Mouse (Mus musculus) kidney, postnatal 4 days (tissue): Measurements from ENCODE around the gene Wdr49.
"Not testable (repeated sequence)": the region's sequence is repeated elsewhere in the genome, so short reads cannot be mapped to it uniquely, and the experiment has no call there.

Experiments
- DNase-seq, 2 experiments: peaks; one replicate each; pipeline ENCODE4 v3.0.0; 2021; ENCODE audit warnings: mixed read lengths in 2 of 2

Wdr49 gene

GRCm38 (mm10) chr3:75299464-75299863 lies 182.5 kb downstream of the Wdr49 start:
- not testable (repeated sequence) for DNase-seq

- DNase-seq = no peak
These were observed 184.2 kb downstream of the Wdr49 start for GRCm38 (mm10) chr3:75297758-75298111.

GRCm38 (mm10) chr3:75297026-75297757 lies 184.8 kb downstream of the Wdr49 start:
- no peak for DNase-seq

- DNase-seq = no peak
These were observed 188.7 kb downstream of the Wdr49 start for GRCm38 (mm10) chr3:75293243-75293642.

GRCm38 (mm10) chr3:75277455-75277854 lies 204.5 kb downstream of the Wdr49 start:
- DNase-seq = no peak

- DNase-seq = no peak
These were observed 205.4 kb downstream of the Wdr49 start for GRCm38 (mm10) chr3:75276522-75276921.

GRCm38 (mm10) chr3:75275127-75275526 lies 206.8 kb downstream of the Wdr49 start:
- DNase-seq = no peak

- no peak for DNase-seq
These were observed 212.0 kb downstream of the Wdr49 start, which contains the start of gene Serpini2 for GRCm38 (mm10) chr3:75269978-75270377. Gene Serpini2, minus strand, starts transcription at chr3:75270078.

GRCm38 (mm10) chr3:75259356-75259755 lies 222.6 kb downstream of the Wdr49 start:
- no peak for DNase-seq
